In the genomic region with DNA sequence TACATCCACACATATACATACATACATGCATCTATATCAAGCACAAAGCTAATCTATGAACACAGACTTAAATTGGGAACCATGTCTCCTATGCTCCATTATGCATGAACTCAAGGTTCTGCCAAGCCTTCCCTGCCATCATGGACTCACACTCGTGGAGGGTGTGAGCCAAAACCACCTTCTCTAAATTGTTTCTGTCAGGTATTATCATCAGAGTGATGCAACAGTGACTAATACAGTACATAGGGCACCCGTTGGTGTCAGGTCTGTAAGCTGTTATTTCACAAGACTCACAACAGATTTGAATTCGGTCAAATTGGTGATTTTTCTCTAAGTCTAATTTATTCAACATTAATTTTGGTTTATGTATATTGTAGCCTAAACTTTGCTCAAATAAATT, we compare ENCODE assay signal across 19 mouse cellular contexts.
"Had no signal": no experiment of that assay in that cellular context is flagged by ENCODE, and none has a peak within 500 bp of the region (broad histone marks: within the 10 kb centered on the region; RNA-seq: fewer than 3 reads in every experiment).

No protein-coding gene starts in this region.

- H3K27ac ChIP-seq: layer of hippocampus, adult 2 months; limb, embryonic 10.5 days; limb, embryonic 13.5 days; liver, embryonic 13.5 days; lung, embryonic 15.5 days; stomach, postnatal 0 days had no signal

- H3K36me3 ChIP-seq: limb, embryonic 13.5 days; liver, embryonic 13.5 days; lung, embryonic 15.5 days had no signal

- H3K4me1 ChIP-seq: limb, embryonic 10.5 days; limb, embryonic 13.5 days; lung, embryonic 15.5 days had no signal

- H3K27me3 ChIP-seq: limb, embryonic 13.5 days; liver, embryonic 13.5 days; lung, embryonic 15.5 days had no signal

- H3K9ac ChIP-seq: limb, embryonic 13.5 days; liver, embryonic 13.5 days; lung, embryonic 15.5 days had no signal

- H3K4me3 ChIP-seq: layer of hippocampus, adult 2 months; limb, embryonic 10.5 days; limb, embryonic 13.5 days; liver, embryonic 13.5 days; lung, embryonic 15.5 days had no signal

- H3K9me3 ChIP-seq: limb, embryonic 10.5 days; limb, embryonic 13.5 days; liver, embryonic 13.5 days; lung, embryonic 15.5 days had no signal

- H3K4me2 ChIP-seq: limb, embryonic 13.5 days; liver, embryonic 13.5 days; lung, embryonic 15.5 days; midbrain, embryonic 11.5 days had no signal

- DNase-seq: kidney, adult 18-20 months; kidney, adult 9 months; kidney, postnatal 25 days; layer of hippocampus, adult 9-11 months; liver, embryonic 13.5 days; lung, adult 18-20 months; lung, postnatal 10 days; lung, postnatal 36 days; midbrain, embryonic 14.5 days; right cerebral cortex, postnatal 4 days; thymus, adult 2 months; thymus, postnatal 14 days; thymus, postnatal 4 days had no signal
